Mouse (Mus musculus) gastrocnemius, postnatal 14 days (tissue): Measurements from ENCODE around the gene Slco1a4. TPM values are rescaled to one million over a fixed set of nuclear protein-coding genes. Genes with fewer than 3 reads are reported as not detected.
"Not testable (repeated sequence)": the region's sequence is repeated elsewhere in the genome, so short reads cannot be mapped to it uniquely, and the experiment has no call there.

ENCODE experiments used
- DNase-seq: peaks from one replicate; pipeline ENCODE4 v3.0.0; 2021; ENCODE audit warnings: mixed read lengths
- intact Hi-C: fragments of 180-260 bp; cut with DNase I; formaldehyde crosslinking; loops from one replicate; pipeline ENCODE4 v1.15.1; 2025; ENCODE audit warnings: low total_unique reads
- long read RNA-seq, 2 experiments: library from polyadenylated mRNA; stranded (forward); transcript quantifications; one replicate each; pipeline ENCODE4 v2.0.0; 2021
- total RNA-seq, 2 experiments: library from RNA; stranded (reverse); gene quantifications; 2 replicates each; pipeline ENCODE4 v1.2.3; 2021

Slco1a4 gene
- total RNA-seq, result under 1 TPM; 0.42 to 0.49 TPM
- long read RNA-seq, experiment 1, result 0 reads
- long read RNA-seq, experiment 2, result 0 reads

DNA sequence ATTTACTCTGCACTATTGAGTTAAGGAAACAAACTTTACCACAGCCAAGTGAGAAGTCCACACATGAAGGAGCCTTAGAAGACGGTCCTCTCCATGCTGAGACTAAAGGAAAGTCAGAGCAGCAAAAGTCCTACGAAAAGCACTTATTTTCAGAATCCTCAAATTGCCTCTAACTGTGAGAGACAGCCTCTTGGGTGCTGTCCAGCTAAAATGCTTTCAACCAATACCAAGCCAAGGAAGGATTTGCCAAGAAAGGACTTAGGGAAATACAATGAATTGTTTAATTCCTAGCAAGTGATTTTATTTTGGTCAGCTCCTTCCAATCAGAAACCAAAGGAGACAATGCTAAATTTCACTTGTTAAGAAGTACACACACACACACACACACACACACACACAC is at the start of gene Slco1a4:
Gene Slco1a4 (minus strand): TSS at position 115 of the 400 bp plus-strand sequence.
- intact Hi-C loops, result no loop called here
- no peak for DNase-seq

DNA sequence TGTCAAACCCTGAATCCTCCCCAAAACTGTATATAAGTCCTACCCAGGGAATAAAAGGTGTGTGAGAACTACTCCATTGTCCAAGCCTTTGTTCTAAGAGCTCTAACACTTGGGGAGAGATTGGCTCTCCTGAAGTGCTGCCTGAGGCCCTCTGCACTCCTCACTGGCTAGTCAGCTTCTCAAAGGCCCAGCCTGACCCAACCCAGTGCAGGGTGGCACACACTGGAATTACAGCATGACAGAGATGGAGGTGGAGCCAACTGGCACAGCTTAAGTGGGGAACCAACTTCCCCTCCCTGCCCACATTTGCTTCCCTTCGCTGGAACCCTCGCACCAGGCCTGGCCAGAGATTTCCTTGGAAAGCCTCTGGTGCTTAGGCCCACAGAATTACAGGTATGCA is 42.2 kb upstream of the Slco1a4 start:
- no peak for DNase-seq
- intact Hi-C loops, result no loop called here

DNA sequence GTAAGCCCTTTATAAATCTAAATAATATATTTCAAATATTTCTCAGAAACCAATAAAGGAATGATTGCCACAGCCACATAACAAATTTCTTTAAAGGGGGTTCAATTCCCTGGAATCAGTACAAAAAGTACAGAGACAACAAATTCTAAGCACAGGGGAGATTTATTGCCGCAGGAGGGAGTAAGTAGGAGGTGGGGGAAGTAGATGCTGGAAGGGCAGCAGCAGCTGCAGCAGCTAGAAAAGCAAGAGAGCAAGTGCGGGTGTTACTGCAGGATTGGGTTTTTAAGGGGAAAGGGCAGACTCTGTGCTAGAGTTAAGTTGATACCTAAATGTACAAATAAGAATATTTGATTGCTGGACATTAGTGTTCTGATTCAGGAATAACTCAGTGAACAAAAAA is 33.7 kb upstream of the Slco1a4 start:
- intact Hi-C loops, result no loop called here
- no peak for DNase-seq

DNA sequence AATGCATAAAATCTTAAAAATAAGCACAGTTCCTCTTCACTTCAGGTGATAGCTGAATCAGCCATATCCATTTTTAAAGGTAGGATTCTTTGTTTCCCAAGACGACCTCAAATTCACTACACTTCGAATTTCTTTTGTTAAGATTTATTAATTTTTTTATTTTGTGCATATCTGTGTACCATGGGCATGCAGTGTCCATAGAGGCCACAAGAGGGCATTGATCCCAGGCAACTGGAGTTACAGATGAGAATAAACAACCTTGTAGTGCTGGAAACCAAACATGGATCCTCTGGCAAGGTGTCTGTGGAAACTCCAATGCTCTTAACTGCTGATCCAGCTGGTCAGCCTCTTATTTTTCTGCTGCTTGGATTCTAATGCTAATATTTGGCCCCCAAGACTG is 32.2 kb upstream of the Slco1a4 start:
- DNase-seq, result no peak
- intact Hi-C loops, result no loop called here

- no peak for DNase-seq
- intact Hi-C loops, result no loop called here
Measured at GRCm38 (mm10) chr6:141882581-141882980, 26.6 kb upstream of the Slco1a4 start.

DNA sequence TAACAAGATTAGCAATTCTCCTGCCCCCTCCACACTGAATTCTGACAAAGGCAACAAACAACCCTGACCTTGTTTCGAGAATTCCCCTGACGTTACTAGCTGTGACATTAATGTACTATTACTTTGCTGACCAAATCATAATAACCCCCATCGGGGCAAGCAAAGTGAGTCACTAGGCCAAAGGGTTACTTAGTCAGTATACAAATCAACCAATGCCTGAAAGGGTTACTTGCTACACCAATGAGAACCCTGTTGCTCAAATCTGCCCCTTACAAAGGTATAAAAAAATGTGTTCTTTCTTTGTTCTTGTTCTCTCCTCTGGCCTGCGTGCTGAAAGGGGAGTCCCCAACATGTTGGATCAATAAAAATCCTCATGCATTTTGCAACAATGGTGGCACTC is 19.7 kb upstream of the Slco1a4 start:
- intact Hi-C loops, DNase-seq: not testable (repeated sequence)

GRCm38 (mm10) chr6:141871711-141872110 is 15.7 kb upstream of the Slco1a4 start:
- DNase-seq, result no peak
- intact Hi-C loops, result no loop called here

DNA sequence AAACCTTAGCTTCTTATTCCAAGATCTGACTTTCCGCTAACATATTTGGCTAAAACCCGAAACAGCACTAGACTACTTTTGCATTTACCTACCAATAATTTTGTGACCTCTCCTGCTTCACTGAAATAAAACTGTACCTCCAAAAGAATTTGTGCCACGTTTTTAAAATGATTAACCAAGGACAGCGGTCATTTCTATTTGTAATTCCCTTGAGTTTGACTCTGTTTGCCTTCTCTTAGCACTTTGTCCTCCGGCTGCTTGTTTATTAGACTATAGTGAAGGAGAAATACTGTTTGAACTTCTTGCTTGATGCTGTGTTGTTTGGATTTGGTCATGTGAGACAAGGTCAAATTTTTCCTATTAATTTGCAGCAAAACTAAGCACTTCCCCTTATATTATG is 12.7 kb upstream of the Slco1a4 start:
- no peak for DNase-seq

GRCm38 (mm10) chr6:141866026-141866425 is 10.0 kb upstream of the Slco1a4 start:
- DNase-seq, result no peak
- intact Hi-C loops, result no loop called here

More for the DNA sequence above, 12.7 kb upstream of the Slco1a4 start:
- intact Hi-C loops, result no loop called here

GRCm38 (mm10) chr6:141857735-141858531 is 1.9 kb upstream of the Slco1a4 start:
- intact Hi-C loops, result no loop called here

GRCm38 (mm10) chr6:141853616-141854015 is 2.4 kb downstream of the Slco1a4 start:
- intact Hi-C loops, result no loop called here
- DNase-seq, result no peak

More at GRCm38 (mm10) chr6:141857735-141858531, 1.9 kb upstream of the Slco1a4 start:
- DNase-seq, result no peak

DNA sequence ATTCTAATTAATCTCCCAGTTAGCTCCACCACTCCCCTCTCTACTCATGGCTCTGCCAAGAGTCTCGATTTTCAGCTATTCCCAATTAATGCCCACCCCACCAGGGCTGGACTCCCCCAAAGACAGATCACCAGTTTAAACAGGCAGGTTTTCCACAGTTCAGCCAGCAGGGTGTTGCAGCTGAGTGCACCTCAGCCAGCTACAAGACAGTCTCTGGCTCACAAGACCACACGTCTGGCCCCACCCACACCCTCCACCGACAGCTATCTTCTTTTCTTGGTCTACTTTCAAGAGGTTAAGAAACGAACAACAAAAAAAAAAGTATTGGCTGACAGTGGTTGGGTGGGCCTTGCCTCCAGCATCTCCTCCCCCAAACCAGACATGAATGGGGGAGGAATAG is 6.9 kb downstream of the Slco1a4 start:
- DNase-seq, result no peak
- intact Hi-C loops, result no loop called here

- no peak for DNase-seq
- intact Hi-C loops, result no loop called here
Measured at GRCm38 (mm10) chr6:141797837-141798236, 58.2 kb downstream of the Slco1a4 start.

GRCm38 (mm10) chr6:141774476-141774875 is 81.5 kb downstream of the Slco1a4 start:
- DNase-seq, result no peak
- intact Hi-C loops, result no loop called here

- intact Hi-C loops, result no loop called here
- DNase-seq, result no peak
Measured at GRCm38 (mm10) chr6:141773710-141774109, 82.3 kb downstream of the Slco1a4 start, which contains the start of gene Gm5724. Gene Gm5724, minus strand, starts transcription at chr6:141773810.

Other genes with a start within 250 kb of the Slco1a4 start
- not detected for gene Slco1b2, start 226.7 kb downstream of the Slco1a4 start, total RNA-seq
- gene Gm5724, start 82.4 kb downstream of the Slco1a4 start, total RNA-seq, result not detected
- not detected for gene Slco1a1, start 90.8 kb upstream of the Slco1a4 start, total RNA-seq
- not detected for gene Gm6614, start 155.2 kb upstream of the Slco1a4 start, total RNA-seq